Mouse (Mus musculus): ENCODE data around the gene Csnk2a2. TPM values are rescaled to one million over a fixed set of nuclear protein-coding genes. Genes with fewer than 3 reads are reported as not detected.

The Csnk2a2 gene
- polyA plus RNA-seq, 1 experiment from 2014 or later, result 18.4 TPM

DNA sequence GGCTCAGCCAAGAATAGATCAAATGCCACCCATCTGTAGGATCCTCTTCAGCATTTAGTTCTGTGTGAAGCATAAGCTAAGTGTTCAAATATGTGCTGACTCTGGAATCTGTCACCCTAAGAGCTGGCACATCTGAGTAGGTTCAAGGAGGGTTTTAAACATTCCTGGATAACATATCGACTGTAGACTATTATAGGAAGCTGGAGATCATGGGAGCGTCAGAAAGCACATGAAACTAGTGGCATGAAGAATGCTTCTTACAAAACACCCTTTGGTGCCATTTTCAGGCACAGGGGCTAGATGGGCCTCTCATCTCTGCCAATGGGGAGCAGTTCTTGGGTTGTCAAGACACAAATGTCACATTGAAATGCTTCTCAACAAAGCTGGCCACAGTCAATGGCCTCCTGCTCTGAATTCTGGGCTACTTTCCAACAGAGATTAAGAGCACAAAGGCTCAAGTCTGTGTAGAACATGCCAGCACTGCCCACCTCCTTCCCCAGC, 63.0 kb downstream of the Csnk2a2 start:
- H3K9ac ChIP-seq, result no peak overlapping the region
- H3K4me3 ChIP-seq (ENCODE audit: low read depth, low read length), result no peak overlapping the region
- H3K27me3 ChIP-seq (ENCODE audit: insufficient read depth, low read length), result no peaks in the 10 kb centered on the region
- no peak for TF ChIP-seq CTCF (IDR thresholded peaks at IDR 0.05; ENCODE audit: low read depth)
- H3K9me3 ChIP-seq (ENCODE audit: low read depth, low read length), result no peaks in the 10 kb centered on the region
- peaks cover 13% of the 10 kb centered on the region for H3K36me3 ChIP-seq (ENCODE audit: insufficient read depth)
- peak; percentile 80 for DNase-seq
- H3K27ac ChIP-seq (ENCODE audit: low read depth), result peak overlapping the region; percentile 95
- 44% methylated on average over 2 of the region's 2 CpGs for WGBS
- peaks cover 29% of the 10 kb centered on the region for H3K4me1 ChIP-seq (ENCODE audit: insufficient read depth)
- peak; percentile 41 for ATAC-seq (ENCODE audit: insufficient read depth)
- peak overlapping the region; percentile 48; the same call in 1 of the 2 replicates for H3K4me2 ChIP-seq

DNA sequence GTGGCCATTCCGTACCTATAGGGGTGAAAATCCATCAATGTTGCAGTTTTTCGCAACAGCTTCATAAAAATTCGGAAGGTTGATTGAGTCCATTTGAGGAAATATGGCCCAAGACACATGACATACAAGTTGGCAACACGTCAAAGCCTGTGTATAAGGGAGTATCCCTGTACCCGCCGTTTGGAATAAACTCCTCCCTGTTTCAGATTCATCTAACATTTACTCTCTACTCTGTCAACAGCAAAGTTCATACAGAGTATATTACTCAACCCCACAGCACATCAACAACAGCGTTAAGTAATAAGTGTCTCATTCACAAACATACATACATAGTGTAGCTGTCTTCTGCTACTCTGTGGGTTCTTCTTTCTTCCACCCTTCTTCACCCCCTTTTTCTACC, 65.2 kb downstream of the Csnk2a2 start:
- Histone ChIP-seq H3K4me3 (ENCODE audit: low read depth, low read length) (no peak overlapping the region), H3K27me3 (ENCODE audit: insufficient read depth, low read length) (no peaks in the 10 kb centered on the region), H3K4me2 (no peak overlapping the region), H3K27ac (ENCODE audit: low read depth) (no peak overlapping the region), H3K4me1 (ENCODE audit: insufficient read depth) (peaks cover 28% of the 10 kb centered on the region), H3K9me3 (ENCODE audit: low read depth, low read length) (no peaks in the 10 kb centered on the region), H3K36me3 (ENCODE audit: insufficient read depth) (peaks cover 34% of the 10 kb centered on the region), H3K9ac (no peak overlapping the region)
- ATAC-seq (ENCODE audit: insufficient read depth), result no peak
- 73% methylated on average over 7 of the region's 7 CpGs for WGBS
- no peak for DNase-seq
- no peak for TF ChIP-seq CTCF (IDR thresholded peaks at IDR 0.05; ENCODE audit: low read depth)

DNA sequence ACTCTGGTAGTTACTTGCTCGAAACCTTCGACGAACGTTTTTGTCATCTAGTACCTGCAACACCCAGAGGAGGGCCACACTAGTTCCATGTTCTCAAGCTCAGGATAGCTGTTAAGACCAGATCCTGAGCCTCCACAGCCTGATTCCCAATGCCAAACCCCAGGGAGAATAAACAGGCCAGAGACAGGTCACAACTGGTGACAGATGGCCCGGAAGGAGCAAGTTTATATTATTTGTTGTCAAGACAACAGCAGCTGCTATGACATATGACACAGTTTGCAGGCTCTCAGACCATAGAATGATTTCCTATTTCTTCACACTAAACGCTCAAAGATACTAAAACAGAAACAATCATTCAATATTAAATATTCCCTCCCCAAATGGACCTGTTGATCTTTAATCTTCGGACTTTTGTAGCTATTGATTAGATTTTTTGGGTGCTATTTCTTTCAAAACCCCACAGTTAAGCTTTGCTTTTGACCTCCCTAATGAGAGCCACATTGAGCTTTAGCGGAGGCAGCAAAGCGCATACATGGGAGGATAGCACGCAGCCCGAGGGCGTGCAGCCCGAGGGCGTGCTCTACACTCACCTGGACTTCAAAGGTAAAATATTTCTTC, 67.5 kb downstream of the Csnk2a2 start:
- DNase-seq, result peak; percentile 23
- H3K27me3 ChIP-seq (ENCODE audit: insufficient read depth, low read length), result no peaks in the 10 kb centered on the region
- H3K9me3 ChIP-seq (ENCODE audit: low read depth, low read length), result no peaks in the 10 kb centered on the region
- H3K36me3 ChIP-seq (ENCODE audit: insufficient read depth), result peaks cover 43% of the 10 kb centered on the region
- no peak for ATAC-seq (ENCODE audit: insufficient read depth)
- H3K4me3 ChIP-seq (ENCODE audit: low read depth, low read length), result no peak overlapping the region
- WGBS, result 90% methylated on average over 14 of the region's 14 CpGs
- H3K27ac ChIP-seq (ENCODE audit: low read depth), result no peak overlapping the region
- no peak for TF ChIP-seq CTCF (IDR thresholded peaks at IDR 0.05; ENCODE audit: low read depth)
- no peak overlapping the region for H3K9ac ChIP-seq
- no peak overlapping the region for H3K4me2 ChIP-seq
- H3K4me1 ChIP-seq (ENCODE audit: insufficient read depth), result peaks cover 11% of the 10 kb centered on the region

DNA sequence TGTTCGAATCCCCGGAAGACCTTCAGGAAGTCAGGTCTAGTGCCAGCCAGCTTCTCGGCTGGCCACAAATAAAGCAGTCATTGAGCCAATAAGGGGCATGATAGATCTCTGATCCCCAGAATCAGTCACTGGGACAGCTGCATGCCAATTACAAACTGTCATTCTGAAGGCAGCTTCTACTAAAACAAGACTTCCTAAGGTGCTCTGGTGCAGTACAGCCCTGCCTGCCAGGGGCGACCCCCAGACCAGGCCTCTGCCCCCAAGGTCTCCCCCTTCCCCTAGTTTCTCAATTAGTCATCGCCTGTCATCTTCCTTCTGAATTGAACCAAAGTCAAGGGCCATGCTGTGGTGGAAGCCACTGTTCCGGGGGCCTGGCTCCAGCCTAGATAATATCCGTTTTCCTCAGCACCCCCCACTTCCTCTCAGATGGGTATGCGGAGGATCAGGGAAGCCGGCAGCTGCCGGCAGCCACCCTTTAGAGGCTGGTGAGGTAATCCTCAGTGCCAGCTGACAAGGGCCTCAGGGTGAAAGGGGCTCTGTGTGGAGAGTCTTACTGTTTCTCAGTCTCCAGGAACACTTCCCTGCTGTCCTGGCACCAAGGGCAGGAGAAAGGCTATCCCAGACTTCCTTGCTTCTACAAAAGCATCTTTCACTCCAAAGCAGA, 78.4 kb downstream of the Csnk2a2 start:
- no peaks in the 10 kb centered on the region for H3K36me3 ChIP-seq (ENCODE audit: insufficient read depth)
- 35% methylated on average over 10 of the region's 10 CpGs for WGBS
- no peak overlapping the region for H3K4me3 ChIP-seq (ENCODE audit: low read depth, low read length)
- no peak for TF ChIP-seq CTCF (IDR thresholded peaks at IDR 0.05; ENCODE audit: low read depth)
- H3K9ac ChIP-seq, result no peak overlapping the region
- ATAC-seq (ENCODE audit: insufficient read depth) (peak; percentile 56; the same call in 1 of the 2 replicates), DNase-seq (peak; percentile 57)
- H3K27ac ChIP-seq (ENCODE audit: low read depth), result peak overlapping the region; percentile 21; the same call in 1 of the 2 replicates
- no peaks in the 10 kb centered on the region for H3K4me1 ChIP-seq (ENCODE audit: insufficient read depth)
- no peaks in the 10 kb centered on the region for H3K27me3 ChIP-seq (ENCODE audit: insufficient read depth, low read length)
- H3K9me3 ChIP-seq (ENCODE audit: low read depth, low read length), result no peaks in the 10 kb centered on the region
- no peak overlapping the region for H3K4me2 ChIP-seq

DNA sequence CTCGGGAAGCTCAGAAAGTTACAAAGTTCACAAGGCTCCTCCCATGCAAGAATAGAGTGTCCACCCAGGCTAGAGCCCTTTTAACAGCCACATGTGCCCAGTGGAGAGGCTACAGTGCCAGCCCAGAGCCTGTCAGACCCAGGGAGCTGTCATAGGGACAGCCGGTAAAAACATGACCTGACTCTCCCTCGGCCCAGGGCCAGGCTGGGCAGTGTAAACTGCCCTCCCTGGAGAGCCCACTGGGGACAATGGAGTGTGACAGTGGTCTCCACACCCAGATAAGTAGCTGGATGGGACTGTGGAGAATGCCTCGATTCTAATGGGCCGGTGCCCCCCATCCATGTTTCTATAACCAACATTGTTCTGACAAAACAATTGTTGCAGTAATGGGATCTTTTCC, 80.3 kb downstream of the Csnk2a2 start:
- H3K4me1 ChIP-seq (ENCODE audit: insufficient read depth), result no peaks in the 10 kb centered on the region
- WGBS, result 53% methylated on average over 5 of the region's 5 CpGs
- H3K36me3 ChIP-seq (ENCODE audit: insufficient read depth), result no peaks in the 10 kb centered on the region
- H3K4me2 ChIP-seq, result no peak overlapping the region
- DNase-seq (peak; percentile 38), ATAC-seq (ENCODE audit: insufficient read depth) (peak; percentile 38; the same call in 1 of the 2 replicates)
- no peaks in the 10 kb centered on the region for H3K9me3 ChIP-seq (ENCODE audit: low read depth, low read length)
- TF ChIP-seq CTCF (IDR thresholded peaks at IDR 0.05; ENCODE audit: low read depth), result no peak
- H3K27me3 ChIP-seq (ENCODE audit: insufficient read depth, low read length), result no peaks in the 10 kb centered on the region
- H3K27ac ChIP-seq (ENCODE audit: low read depth), result no peak overlapping the region
- no peak overlapping the region for H3K4me3 ChIP-seq (ENCODE audit: low read depth, low read length)
- H3K9ac ChIP-seq, result no peak overlapping the region

DNA sequence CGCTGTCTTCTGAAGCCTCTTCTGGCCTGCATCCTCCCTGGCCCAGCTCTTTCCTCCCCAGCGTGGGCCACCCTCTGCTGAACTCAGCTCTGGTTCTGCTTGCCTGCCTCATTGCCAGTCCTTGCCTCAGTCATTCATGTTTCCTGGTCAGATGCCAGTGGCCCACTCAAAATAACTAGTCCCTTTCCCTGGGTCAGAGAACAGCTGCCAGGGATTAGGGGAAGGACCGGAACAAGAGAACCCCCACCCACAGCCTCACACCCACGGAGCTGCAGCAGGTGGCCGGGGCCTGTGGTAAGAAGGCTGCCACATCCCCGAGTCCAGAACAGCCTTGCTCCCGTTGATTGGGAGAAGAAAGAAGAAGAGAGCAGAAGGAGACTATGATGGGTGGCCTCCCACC, 88.7 kb downstream of the Csnk2a2 start:
- no peak for TF ChIP-seq CTCF (IDR thresholded peaks at IDR 0.05; ENCODE audit: low read depth)
- DNase-seq, result no peak
- 69% methylated on average over 7 of the region's 7 CpGs for WGBS
- Histone ChIP-seq H3K4me1 (ENCODE audit: insufficient read depth) (no peaks in the 10 kb centered on the region), H3K9me3 (ENCODE audit: low read depth, low read length) (no peaks in the 10 kb centered on the region), H3K27ac (ENCODE audit: low read depth) (no peak overlapping the region), H3K36me3 (ENCODE audit: insufficient read depth) (no peaks in the 10 kb centered on the region), H3K4me2 (no peak overlapping the region), H3K27me3 (ENCODE audit: insufficient read depth, low read length) (no peaks in the 10 kb centered on the region), H3K4me3 (ENCODE audit: low read depth, low read length) (no peak overlapping the region), H3K9ac (no peak overlapping the region)
- ATAC-seq (ENCODE audit: insufficient read depth), result no peak

DNA sequence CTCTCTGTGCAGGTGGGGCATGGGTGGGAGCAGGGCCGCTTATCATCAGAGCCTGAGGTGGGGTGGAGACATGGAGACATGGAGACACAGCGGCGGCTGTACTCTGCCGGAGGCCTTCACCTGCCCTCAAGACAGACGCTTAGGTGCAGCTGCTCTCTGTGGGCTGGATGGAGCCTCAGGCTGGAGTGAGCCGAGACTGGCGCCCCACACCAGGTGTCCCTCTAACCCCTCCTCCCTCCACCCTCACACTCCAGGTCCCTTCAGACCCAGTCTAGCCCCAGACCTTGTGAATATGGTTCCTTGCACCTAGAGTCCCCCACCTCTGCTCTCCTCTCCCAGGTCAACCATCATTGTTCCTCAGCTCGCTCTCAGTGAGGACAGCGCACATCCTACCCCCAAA, 90.7 kb downstream of the Csnk2a2 start:
- TF ChIP-seq CTCF (IDR thresholded peaks at IDR 0.05; ENCODE audit: low read depth), result no peak
- ATAC-seq (ENCODE audit: insufficient read depth), result no peak
- Histone ChIP-seq H3K4me3 (ENCODE audit: low read depth, low read length) (no peak overlapping the region), H3K36me3 (ENCODE audit: insufficient read depth) (no peaks in the 10 kb centered on the region), H3K27ac (ENCODE audit: low read depth) (no peak overlapping the region), H3K4me1 (ENCODE audit: insufficient read depth) (no peaks in the 10 kb centered on the region), H3K9ac (no peak overlapping the region), H3K4me2 (no peak overlapping the region), H3K9me3 (ENCODE audit: low read depth, low read length) (no peaks in the 10 kb centered on the region), H3K27me3 (ENCODE audit: insufficient read depth, low read length) (no peaks in the 10 kb centered on the region)
- no peak for DNase-seq
- WGBS, result 75% methylated on average over 9 of the region's 9 CpGs
